Comparison of ENCODE assay signal across 8 mouse cellular contexts in the genomic region with DNA sequence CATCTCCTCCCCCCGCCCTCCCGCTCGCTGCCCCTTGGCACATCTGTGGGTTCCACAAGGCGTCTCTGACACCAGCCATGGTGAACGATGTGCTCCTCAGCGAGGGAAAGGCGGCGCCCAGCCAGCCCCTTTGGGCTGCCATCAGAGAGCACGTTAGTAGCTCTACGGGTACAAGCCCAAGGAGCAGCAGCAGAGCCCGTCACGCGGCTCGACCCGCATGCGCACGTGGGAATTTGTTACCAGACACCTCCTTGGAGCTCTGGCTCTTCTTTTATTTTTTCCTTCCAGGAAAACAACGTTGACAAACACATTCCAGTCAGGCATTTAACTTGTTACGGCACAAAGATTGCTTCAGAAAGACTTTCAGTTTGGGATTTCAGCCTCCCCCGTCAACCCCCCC. TPM values are rescaled to one million over a fixed set of nuclear protein-coding genes. Genes with fewer than 3 reads are reported as not detected.
DNase-seq lines count a peak whose midpoint lies in the region; ATAC-seq and TF ChIP-seq lines count a peak whose summit lies in the region.
"Had no signal": no experiment of that assay in that cellular context is flagged by ENCODE, and none has a peak within 500 bp of the region (broad histone marks: within the 10 kb centered on the region; RNA-seq: fewer than 3 reads in every experiment).

No protein-coding gene starts in this region.

- TF ChIP-seq CTCF in left cerebral cortex, adult 2 months (IDR thresholded peaks at IDR 0.05) = no peak

- intact Hi-C loops in left cerebral cortex, adult 2 months (cut with DNase I) = no loop called here

- no peak for ATAC-seq in megakaryocyte-erythroid progenitor cell, adult 5-6 weeks (replicated peaks; ENCODE audit: low FRiP score, low TSS enrichment, poor library complexity, severe bottlenecking)

- no peak overlapping the region for H3K4me3 ChIP-seq in left cerebral cortex, adult 2 months
- H3K4me3 ChIP-seq: liver, embryonic 13.5 days had no signal

- DNase-seq in left cerebral cortex, adult 2 months (ENCODE audit: extremely low spot score in 1 of 2, low spot score in 2 of 2) = peak in 1 of 2 experiments; percentile 40
- no peak for DNase-seq in left cerebral cortex, adult 9 months (ENCODE audit: low spot score in 2 of 2)
- peak; percentile 50 for DNase-seq in adrenal gland, postnatal 25 days
- DNase-seq in kidney, adult 8-10 months = peak; percentile 79 to 82
- DNase-seq in lung, postnatal 4 days = peak; percentile 55 to 81
- no peak for DNase-seq in embryo, embryonic 9.5 days (ENCODE audit: extremely low spot score)
- DNase-seq: liver, embryonic 13.5 days had no signal

- H3K27ac ChIP-seq in left cerebral cortex, adult 2 months = peak overlapping the region; percentile 67
- H3K27ac ChIP-seq: liver, embryonic 13.5 days had no signal

RNA-seq across cellular contexts. Expression of gene Zcchc14, which starts 23.0 kb away (rescaled TPM):
- 10 to 100 TPM; 69.6 to 72.8 TPM for total RNA-seq in left cerebral cortex, adult 2 months (2021)
- total RNA-seq in adrenal gland, postnatal 25 days (2021) = 52.5 and 57.8 TPM in 2 replicates
- not detected in 2 replicates for total RNA-seq in megakaryocyte-erythroid progenitor cell, adult 5-6 weeks (2014; fragmentation: Nextera tagmentation)
- total RNA-seq in megakaryocyte-erythroid progenitor cell, adult 5-6 weeks (2017) = 0.08 TPM in 1 of 2 replicates, not detected in the other

RNA-seq across cellular contexts. Expression of gene Jph3, which starts 53.7 kb away (rescaled TPM):
- 100 to 1,000 TPM; 285 to 297 TPM for total RNA-seq in left cerebral cortex, adult 2 months (2021)
- total RNA-seq in adrenal gland, postnatal 25 days (2021) = 2.0 and 3.2 TPM in 2 replicates
- not detected in 2 replicates for total RNA-seq in megakaryocyte-erythroid progenitor cell, adult 5-6 weeks (2014; fragmentation: Nextera tagmentation)
- 0.04 and 0.14 TPM in 2 replicates for total RNA-seq in megakaryocyte-erythroid progenitor cell, adult 5-6 weeks (2017)

Comparison
In these comparisons a context has a peak if more than half of its experiments do, and no peak if none do; other contexts are left out.
1. DNase-seq: peak in adrenal gland, postnatal 25 days (single experiment), kidney, adult 8-10 months (2 of 2) and lung, postnatal 4 days (2 of 2); none in left cerebral cortex, adult 9 months (0 of 2) and embryo, embryonic 9.5 days (single experiment).
2. RNA of gene Zcchc14, which starts 23.0 kb away (total RNA-seq): 69.6 to 72.8 TPM in left cerebral cortex, adult 2 months and 52.5 to 57.8 TPM in adrenal gland, postnatal 25 days; 0.08 TPM in megakaryocyte-erythroid progenitor cell, adult 5-6 weeks; every median in the first group is over 10 times any median in the second.
3. RNA of gene Jph3, which starts 53.7 kb away (total RNA-seq): 285 to 297 TPM in left cerebral cortex, adult 2 months; 2.0 to 3.2 TPM in adrenal gland, postnatal 25 days and 0.04 to 0.14 TPM in megakaryocyte-erythroid progenitor cell, adult 5-6 weeks; every median in the first group is over 10 times any median in the second.